Mouse (Mus musculus) testis, adult 2 months (tissue): Measurements from ENCODE around the gene Myt1l. TPM values are rescaled to one million over a fixed set of nuclear protein-coding genes. Genes with fewer than 3 reads are reported as not detected.

Experiments used
- H3K27ac ChIP-seq: fragments of 200-500 bp; 2 replicates; pipeline ENCODE4 v1.5.1; 2012; ENCODE audit warnings: low read depth, low read length; ENCODE audit not compliant: control insufficient read depth, insufficient read depth
- H3K27me3 ChIP-seq: fragments of 200-500 bp; 2 replicates; pipeline ENCODE4 v1.6.1; 2012; ENCODE audit warnings: mild to moderate bottlenecking, low read length, moderate library complexity; ENCODE audit not compliant: control insufficient read depth, insufficient read depth
- H3K36me3 ChIP-seq: fragments of 200-500 bp; 2 replicates; pipeline ENCODE4 v1.6.1; 2012; ENCODE audit warnings: mild to moderate bottlenecking, low read length; ENCODE audit not compliant: control insufficient read depth, insufficient read depth
- H3K4me1 ChIP-seq: fragments of 200-500 bp; 2 replicates; pipeline ENCODE4 v1.6.1; 2012; ENCODE audit warnings: low read length; ENCODE audit not compliant: control insufficient read depth, insufficient read depth
- H3K4me3 ChIP-seq: fragments of 200-500 bp; 2 replicates; pipeline ENCODE4 v1.5.1; 2012; ENCODE audit warnings: low read depth, mild to moderate bottlenecking, low read length, moderate library complexity, mixed read lengths; ENCODE audit not compliant: control insufficient read depth
- CTCF ChIP-seq: fragments of 200-500 bp; IDR thresholded peaks from 2 replicates; pipeline ENCODE4 v1.5.1; 2012; ENCODE audit warnings: low read depth, mild to moderate bottlenecking, inconsistent platforms, low read length, moderate library complexity; ENCODE audit not compliant: control insufficient read depth, insufficient read depth, insufficient replicate concordance
- POLR2A ChIP-seq: fragments of 200-500 bp; IDR thresholded peaks from 2 replicates; pipeline ENCODE4 v1.6.1; 2012; ENCODE audit warnings: low read depth, mild to moderate bottlenecking, inconsistent platforms, low read length, moderate library complexity; ENCODE audit not compliant: control insufficient read depth
- polyA plus RNA-seq: library from polyadenylated mRNA; depleted of rRNA; stranded (reverse); fragments of >200 nt; gene quantifications from 2 replicates; pipeline ENCODE4 v1.2.3, GENCODE M21; 2012

The Myt1l gene
- polyA plus RNA-seq, 1 experiment = 5.6 TPM

DNA sequence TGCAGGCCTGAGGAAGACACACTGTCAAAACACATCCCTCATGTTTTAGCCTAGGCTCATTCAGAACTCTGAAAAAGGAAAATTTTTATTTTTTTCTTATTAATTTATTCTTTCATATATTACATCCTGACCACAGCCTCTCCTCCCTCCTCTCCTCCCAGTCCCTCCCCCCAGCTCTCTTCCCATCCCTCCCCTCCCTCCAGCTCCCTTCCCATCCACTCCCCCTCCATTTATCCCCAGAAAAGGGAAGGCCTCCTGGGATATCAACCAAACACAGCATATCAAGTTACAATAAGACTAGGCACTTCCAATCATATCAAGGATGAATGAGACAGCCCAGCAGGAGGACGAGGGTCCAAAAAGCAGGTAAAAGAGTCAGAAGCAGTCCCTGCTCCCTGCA lies 112.0 kb downstream of the Myt1l start:
- no peak for TF ChIP-seq CTCF
- TF ChIP-seq POLR2A = no peak
- H3K27ac ChIP-seq = no peak overlapping the region
- no peaks in the 10 kb centered on the region for H3K27me3 ChIP-seq
- H3K4me3 ChIP-seq = no peak overlapping the region
- no peaks in the 10 kb centered on the region for H3K4me1 ChIP-seq
- no peaks in the 10 kb centered on the region for H3K36me3 ChIP-seq

DNA sequence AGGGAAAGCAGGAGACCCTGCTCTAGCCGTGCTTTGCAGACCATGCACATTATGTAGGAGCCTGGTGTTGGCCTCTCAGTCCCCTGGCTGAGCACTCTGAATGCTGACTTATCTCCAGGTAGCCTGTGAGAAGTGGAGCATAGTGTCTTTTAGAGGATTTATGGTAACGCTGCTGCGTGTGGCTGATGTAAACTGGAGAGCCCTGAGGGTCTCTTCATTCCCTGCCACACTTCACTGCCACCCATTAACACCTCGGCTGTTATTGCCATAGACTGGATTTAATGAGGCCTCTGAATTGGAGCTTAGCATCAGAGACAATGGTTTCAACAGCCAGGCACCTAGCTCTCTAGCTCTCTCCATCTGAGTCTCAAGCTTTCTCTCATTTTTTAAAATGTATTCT lies 114.7 kb downstream of the Myt1l start:
- Histone ChIP-seq H3K36me3 (no peaks in the 10 kb centered on the region), H3K4me1 (no peaks in the 10 kb centered on the region), H3K27ac (no peak overlapping the region), H3K4me3 (no peak overlapping the region), H3K27me3 (no peaks in the 10 kb centered on the region)
- no peak for TF ChIP-seq CTCF
- TF ChIP-seq POLR2A = no peak

DNA sequence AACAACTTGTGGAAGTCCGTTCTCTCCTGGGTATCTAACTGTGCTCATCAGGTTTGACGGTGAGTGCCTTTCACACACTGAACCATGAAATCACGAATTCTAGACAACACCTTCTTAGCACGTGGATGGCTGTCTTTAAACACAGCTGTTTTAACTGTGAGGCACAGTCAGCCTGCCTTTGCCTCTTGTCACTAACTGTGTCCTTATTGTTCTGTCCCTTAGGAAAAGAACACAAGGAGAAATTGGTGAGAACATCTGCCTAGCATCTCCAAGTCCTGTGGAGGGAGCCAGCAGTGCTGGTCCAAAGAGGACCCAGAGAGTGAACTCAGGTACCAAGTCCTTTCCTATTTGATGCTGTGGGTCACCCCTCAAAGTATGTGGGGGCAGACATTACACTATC lies 115.9 kb downstream of the Myt1l start:
- no peaks in the 10 kb centered on the region for H3K4me1 ChIP-seq
- TF ChIP-seq POLR2A (no peak), CTCF (no peak)
- no peaks in the 10 kb centered on the region for H3K36me3 ChIP-seq
- H3K4me3 ChIP-seq = no peak overlapping the region
- no peak overlapping the region for H3K27ac ChIP-seq
- no peaks in the 10 kb centered on the region for H3K27me3 ChIP-seq

DNA sequence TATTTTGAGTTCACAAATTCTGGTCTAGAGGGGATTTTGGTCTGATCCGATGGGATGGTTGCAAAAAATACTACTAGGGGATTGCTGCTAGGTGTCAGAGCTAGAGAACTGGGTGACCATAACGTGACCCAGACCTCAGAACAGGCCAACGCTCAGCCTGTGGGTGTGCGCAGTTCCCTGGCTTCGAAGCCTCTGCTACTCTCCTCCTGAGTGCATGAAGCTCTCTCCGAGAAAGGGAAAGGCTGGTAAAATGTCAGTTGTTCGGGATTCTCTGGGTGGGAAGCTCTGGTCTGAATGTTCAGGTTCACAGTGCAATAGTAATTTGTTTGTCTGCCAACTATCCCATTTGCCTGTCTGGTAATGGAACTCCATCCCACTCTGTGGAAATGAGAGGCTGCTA lies 116.5 kb downstream of the Myt1l start:
- H3K4me3 ChIP-seq = no peak overlapping the region
- H3K27ac ChIP-seq = no peak overlapping the region
- no peaks in the 10 kb centered on the region for H3K27me3 ChIP-seq
- TF ChIP-seq POLR2A = no peak
- no peak for TF ChIP-seq CTCF
- no peaks in the 10 kb centered on the region for H3K4me1 ChIP-seq
- H3K36me3 ChIP-seq = no peaks in the 10 kb centered on the region

DNA sequence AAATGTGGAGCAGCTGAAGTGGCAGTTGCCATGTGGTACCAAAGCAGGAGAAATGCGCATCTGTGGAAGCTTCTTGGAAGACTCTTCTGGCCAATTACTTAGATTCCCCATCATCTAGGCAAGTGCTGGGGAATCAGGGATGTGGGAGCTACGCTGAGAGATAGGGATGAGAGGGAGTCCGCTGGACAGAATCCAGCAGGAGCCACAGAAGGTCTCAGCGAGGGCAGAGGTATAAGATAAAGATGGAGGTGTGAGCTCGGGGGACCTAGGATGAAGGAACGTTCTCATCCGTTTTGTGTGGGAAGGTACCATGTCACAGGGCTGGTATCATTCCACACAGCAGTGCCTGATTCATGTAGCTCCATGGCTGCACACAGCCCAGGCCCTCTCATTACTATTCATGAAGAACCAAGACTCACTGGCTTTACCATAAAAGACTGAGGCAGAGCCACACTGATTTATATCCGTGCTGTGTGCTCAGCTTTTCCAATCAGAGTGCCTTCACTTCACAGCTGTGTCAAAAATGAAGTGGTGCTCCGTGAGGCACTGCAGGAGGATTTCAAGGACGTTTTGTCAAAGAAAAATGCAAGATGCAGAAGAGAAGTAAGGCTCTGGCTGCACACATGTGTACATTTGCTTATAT lies 121.4 kb downstream of the Myt1l start:
- Histone ChIP-seq H3K27me3 (no peaks in the 10 kb centered on the region), H3K4me1 (no peaks in the 10 kb centered on the region), H3K4me3 (no peak overlapping the region), H3K27ac (no peak overlapping the region), H3K36me3 (no peaks in the 10 kb centered on the region)
- TF ChIP-seq CTCF = no peak
- no peak for TF ChIP-seq POLR2A

DNA sequence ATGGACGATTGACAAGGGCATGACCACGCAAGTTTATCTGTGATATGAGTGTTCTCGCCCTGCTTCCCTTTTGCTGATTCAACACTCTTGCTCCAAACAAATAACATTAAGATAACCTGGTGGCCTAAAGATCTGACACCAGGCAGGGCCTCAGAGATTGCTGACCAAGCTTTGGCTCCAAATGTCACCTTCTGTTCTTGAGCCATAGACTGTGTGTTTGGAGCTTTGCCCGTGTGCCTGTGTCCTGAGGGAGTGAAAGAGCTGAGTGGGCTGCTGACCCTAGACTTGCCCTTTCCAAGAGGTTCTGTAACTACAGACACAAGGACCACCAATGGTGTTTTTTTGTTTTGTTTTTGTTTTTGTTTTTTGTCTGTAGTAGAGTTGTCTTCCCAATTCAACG lies 124.3 kb downstream of the Myt1l start:
- Histone ChIP-seq H3K4me1 (no peaks in the 10 kb centered on the region), H3K36me3 (no peaks in the 10 kb centered on the region), H3K4me3 (no peak overlapping the region), H3K27me3 (no peaks in the 10 kb centered on the region), H3K27ac (no peak overlapping the region)
- TF ChIP-seq CTCF = no peak
- no peak for TF ChIP-seq POLR2A

DNA sequence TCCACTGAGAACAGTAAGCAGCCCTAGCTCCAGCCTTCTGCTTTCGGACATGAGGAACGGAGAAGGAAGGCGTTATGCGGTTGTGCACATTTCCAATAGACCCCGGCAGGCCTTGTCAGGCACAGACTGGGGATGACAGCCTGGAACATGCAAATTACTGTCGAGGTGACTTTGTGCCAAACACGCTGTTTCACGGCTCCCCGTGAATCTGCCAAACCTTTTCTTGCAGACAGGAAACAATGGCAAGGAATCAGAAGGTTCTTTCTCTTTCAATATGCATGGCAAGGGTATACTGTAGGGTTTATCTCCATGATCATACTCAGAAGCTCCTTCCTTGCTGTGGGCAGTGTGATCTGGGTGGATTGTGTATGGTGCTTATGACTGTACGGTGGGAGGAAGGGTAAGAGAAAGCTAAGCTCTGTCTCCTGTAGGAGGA lies 127.0 kb downstream of the Myt1l start:
- no peak for TF ChIP-seq POLR2A
- no peak for TF ChIP-seq CTCF

DNA sequence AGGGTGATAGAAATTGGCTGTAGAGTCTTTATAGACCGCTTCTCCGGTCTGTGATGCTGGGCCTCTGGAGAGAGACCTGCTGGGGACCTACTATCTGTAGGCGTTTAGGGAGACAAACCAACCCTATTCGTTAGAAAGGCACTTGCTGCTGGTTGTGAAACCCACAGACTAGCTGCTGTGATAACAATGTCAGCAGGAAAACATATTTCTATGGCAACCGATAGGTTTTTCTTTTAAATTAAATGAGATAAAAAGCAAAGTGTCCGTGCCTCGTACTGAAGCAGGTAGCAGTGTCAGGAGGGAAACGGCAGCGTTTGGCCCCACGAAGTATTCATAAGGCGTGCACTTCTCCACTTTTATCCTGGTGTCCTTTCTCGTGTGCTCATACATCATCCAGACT lies 127.5 kb downstream of the Myt1l start:
- no peak overlapping the region for H3K27ac ChIP-seq
- no peaks in the 10 kb centered on the region for H3K4me1 ChIP-seq
- H3K4me3 ChIP-seq = no peak overlapping the region

More for the DNA sequence above, 127.0 kb downstream of the Myt1l start:
- no peak overlapping the region for H3K27ac ChIP-seq
- H3K36me3 ChIP-seq = no peaks in the 10 kb centered on the region
- H3K4me3 ChIP-seq = no peak overlapping the region
- H3K27me3 ChIP-seq = no peaks in the 10 kb centered on the region
- no peaks in the 10 kb centered on the region for H3K4me1 ChIP-seq

More for the DNA sequence above, 127.5 kb downstream of the Myt1l start:
- Histone ChIP-seq H3K27me3 (no peaks in the 10 kb centered on the region), H3K36me3 (no peaks in the 10 kb centered on the region)
- no peak for TF ChIP-seq CTCF
- TF ChIP-seq POLR2A = no peak
